Mouse (Mus musculus) heart, postnatal 10 days (tissue): ENCODE results near the gene Wdr4. TPM values are rescaled to one million over a fixed set of nuclear protein-coding genes. Genes with fewer than 3 reads are reported as not detected.
"Not testable (repeated sequence)": the region's sequence is repeated elsewhere in the genome, so short reads cannot be mapped to it uniquely, and the experiment has no call there.

ENCODE experiments used
- DNase-seq, 2 experiments: peaks; one replicate each; pipeline ENCODE4 v3.0.0; 2021
- intact Hi-C: fragments of 180-260 bp; cut with DNase I; formaldehyde crosslinking; loops from one replicate; pipeline ENCODE4 v1.15.1; 2025
- total RNA-seq, 2 experiments: library from RNA; stranded (reverse); gene quantifications; 2 replicates each; pipeline ENCODE4 v1.2.3; 2021

The Wdr4 gene
- total RNA-seq, result 10 to 100 TPM; 11.8 to 11.9 TPM

- peak; percentile 99 to 100 for DNase-seq
- intact Hi-C loops, result loop anchor here (2.0 to 10.0 kb wide), 2 partner anchors 45 to 515 kb away; partner anchors contain the start of genes Hsf2bp, Pknox1 and Rrp1b
Observed at GRCm38 (mm10) chr17:31519946-31520838, at the start of gene Wdr4, which contains the start of gene Ndufv3. Wdr4 (minus strand) TSS chr17:31519980. Ndufv3 (plus strand) TSS chr17:31520115.

GRCm38 (mm10) chr17:31566276-31566675 lies 46.5 kb upstream of the Wdr4 start:
- intact Hi-C loops, result no loop called here
- DNase-seq, result no peak

GRCm38 (mm10) chr17:31565141-31566056 lies 45.6 kb upstream of the Wdr4 start:
- intact Hi-C loops, result loop anchor here (2.0 kb wide), 1 partner anchor 45 kb away; the partner anchor contains the start of gene Ndufv3
- peak; percentile 70 to 75 for DNase-seq

- no peak for DNase-seq
- intact Hi-C loops, result loop anchor here (2.0 kb wide), 1 partner anchor 44 kb away; the partner anchor contains the start of gene Ndufv3
Observed at GRCm38 (mm10) chr17:31564858-31565140, 45.0 kb upstream of the Wdr4 start.

GRCm38 (mm10) chr17:31564015-31564857 lies 44.5 kb upstream of the Wdr4 start, which contains the start of gene Pknox1:
Pknox1 (plus strand) TSS chr17:31564734.
- intact Hi-C loops, result loop anchor here (2.0 kb wide), 1 partner anchor 43 kb away; the partner anchor contains the start of gene Ndufv3
- peak; percentile 98 to 99 for DNase-seq

GRCm38 (mm10) chr17:31563632-31564014 lies 43.8 kb upstream of the Wdr4 start:
- peak; percentile 60 to 67 for DNase-seq
- intact Hi-C loops, result loop anchor here (2.0 kb wide), 1 partner anchor 43 kb away; the partner anchor contains the start of gene Ndufv3

GRCm38 (mm10) chr17:31559021-31559789 lies 39.4 kb upstream of the Wdr4 start:
- intact Hi-C loops, result no loop called here
- no peak for DNase-seq

- DNase-seq, result no peak
- intact Hi-C loops, result no loop called here
Observed at GRCm38 (mm10) chr17:31557947-31558542, 38.3 kb upstream of the Wdr4 start.

- intact Hi-C loops, result no loop called here
- DNase-seq, result peak; percentile 75 to 80
Observed at GRCm38 (mm10) chr17:31557124-31557880, 37.5 kb upstream of the Wdr4 start.

- intact Hi-C loops, result no loop called here
Observed at GRCm38 (mm10) chr17:31556253-31556652, 36.5 kb upstream of the Wdr4 start.

GRCm38 (mm10) chr17:31552601-31553000 lies 32.8 kb upstream of the Wdr4 start:
- DNase-seq, intact Hi-C loops: not testable (repeated sequence)

More at GRCm38 (mm10) chr17:31556253-31556652, 36.5 kb upstream of the Wdr4 start:
- no peak for DNase-seq

GRCm38 (mm10) chr17:31549389-31549788 lies 29.6 kb upstream of the Wdr4 start:
- intact Hi-C loops, result no loop called here
- DNase-seq, result no peak

GRCm38 (mm10) chr17:31547974-31548373 lies 28.2 kb upstream of the Wdr4 start:
- intact Hi-C loops, result no loop called here
- DNase-seq, result no peak

GRCm38 (mm10) chr17:31546444-31547196 lies 26.8 kb upstream of the Wdr4 start:
- intact Hi-C loops, result no loop called here
- DNase-seq, result no peak

- intact Hi-C loops, result no loop called here
- DNase-seq, result no peak
Observed at GRCm38 (mm10) chr17:31543574-31543973, 23.8 kb upstream of the Wdr4 start.

- DNase-seq, result peak; percentile 34 to 37
- intact Hi-C loops, result no loop called here
Observed at GRCm38 (mm10) chr17:31541460-31541831, 21.7 kb upstream of the Wdr4 start.

- no peak for DNase-seq
- intact Hi-C loops, result no loop called here
Observed at GRCm38 (mm10) chr17:31540809-31541459, 21.2 kb upstream of the Wdr4 start.
